Mouse (Mus musculus): ENCODE measurements around the gene Cap1. TPM values are rescaled to one million over a fixed set of nuclear protein-coding genes. Genes with fewer than 3 reads are reported as not detected.

The Cap1 gene
- total RNA-seq (2017): 114 and 153 TPM in 2 replicates

DNA sequence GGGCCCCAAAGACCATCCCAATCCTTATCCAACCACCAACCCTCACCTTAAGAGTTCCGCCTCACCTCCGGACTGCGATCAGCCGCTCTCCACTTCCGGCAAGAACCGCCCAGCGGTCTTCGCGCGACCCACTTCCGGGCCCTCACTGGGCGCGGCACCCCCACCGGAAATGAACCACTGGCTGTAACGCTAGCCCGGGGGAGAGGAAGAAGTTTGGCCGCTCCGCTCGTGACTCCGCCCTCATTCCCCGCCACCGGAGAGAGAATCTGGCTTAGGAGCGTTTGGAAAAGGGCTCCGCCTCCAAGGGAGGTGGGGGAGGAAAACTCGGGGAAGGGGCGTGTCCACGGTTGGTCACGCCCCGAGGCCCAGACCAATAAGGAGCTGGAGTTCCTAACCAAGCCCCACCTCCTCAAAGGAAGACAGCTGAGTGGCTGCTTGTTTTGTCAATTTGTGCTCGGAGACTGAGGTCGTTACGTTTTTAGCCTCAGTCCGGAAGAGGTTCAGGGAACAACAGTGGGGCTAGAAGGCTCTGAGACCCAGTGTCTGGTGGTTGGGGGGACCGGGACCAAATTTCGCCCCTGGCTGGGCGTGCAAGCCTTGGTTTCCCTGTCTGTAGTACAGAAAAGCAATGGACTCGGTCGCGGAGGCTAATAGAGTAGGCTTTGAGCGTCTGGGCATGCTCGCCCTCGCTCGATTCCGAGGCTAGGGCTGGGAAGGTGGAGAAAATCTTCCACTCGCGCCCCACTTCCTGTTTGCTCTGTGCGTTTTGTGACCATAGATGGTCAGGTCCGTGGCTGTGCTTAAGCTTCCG lies at the start of gene Cap1:
Gene Cap1, minus strand, starts transcription at position 289 of the 811 bp plus-strand sequence.
- peak; percentile 75 for ATAC-seq (replicated peaks; ENCODE audit: low read depth, poor library complexity, severe bottlenecking)

- ATAC-seq (replicated peaks; ENCODE audit: low read depth, poor library complexity, severe bottlenecking): no peak
Measured at GRCm38 (mm10) chr4:122933857-122934256, 48.0 kb upstream of the Cap1 start.

- ATAC-seq (replicated peaks; ENCODE audit: low read depth, poor library complexity, severe bottlenecking): no peak
Measured at GRCm38 (mm10) chr4:122933051-122933591, 47.3 kb upstream of the Cap1 start.

DNA sequence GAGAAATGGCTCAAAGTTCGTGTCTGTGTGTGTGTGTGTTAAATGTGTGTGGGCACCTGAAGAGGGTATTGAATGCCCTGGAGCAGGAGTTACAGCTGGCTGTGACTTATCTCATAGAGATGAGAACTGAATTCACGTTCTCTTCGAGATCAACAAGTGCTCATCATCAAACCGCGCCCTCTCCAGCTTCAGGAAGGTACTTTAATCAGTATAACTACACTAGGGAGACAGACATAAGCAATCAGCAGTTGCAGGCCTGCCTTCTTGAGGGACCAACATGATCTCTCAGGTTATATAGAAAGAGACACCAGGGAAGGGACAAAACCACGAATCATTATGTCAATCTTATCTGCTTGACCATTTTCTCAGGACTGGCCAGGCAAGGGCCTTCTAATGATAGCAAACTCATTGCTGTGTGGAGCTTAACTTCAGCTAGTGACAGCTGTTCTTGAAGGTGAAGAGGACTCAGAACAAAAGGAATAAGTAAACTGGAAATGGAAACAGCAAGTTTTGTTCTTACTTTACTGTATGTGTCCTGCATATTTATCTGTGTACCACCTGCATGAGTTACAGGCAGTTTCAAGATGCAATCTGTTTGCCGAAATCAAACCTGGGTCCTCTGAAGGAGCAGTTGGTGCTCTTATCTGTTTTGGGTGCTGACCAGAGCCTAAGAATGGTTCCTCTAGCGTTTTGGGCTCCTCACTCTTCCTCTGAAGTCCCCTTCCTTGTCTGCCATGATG lies 46.6 kb upstream of the Cap1 start:
- no peak for ATAC-seq (replicated peaks; ENCODE audit: low read depth, poor library complexity, severe bottlenecking)

DNA sequence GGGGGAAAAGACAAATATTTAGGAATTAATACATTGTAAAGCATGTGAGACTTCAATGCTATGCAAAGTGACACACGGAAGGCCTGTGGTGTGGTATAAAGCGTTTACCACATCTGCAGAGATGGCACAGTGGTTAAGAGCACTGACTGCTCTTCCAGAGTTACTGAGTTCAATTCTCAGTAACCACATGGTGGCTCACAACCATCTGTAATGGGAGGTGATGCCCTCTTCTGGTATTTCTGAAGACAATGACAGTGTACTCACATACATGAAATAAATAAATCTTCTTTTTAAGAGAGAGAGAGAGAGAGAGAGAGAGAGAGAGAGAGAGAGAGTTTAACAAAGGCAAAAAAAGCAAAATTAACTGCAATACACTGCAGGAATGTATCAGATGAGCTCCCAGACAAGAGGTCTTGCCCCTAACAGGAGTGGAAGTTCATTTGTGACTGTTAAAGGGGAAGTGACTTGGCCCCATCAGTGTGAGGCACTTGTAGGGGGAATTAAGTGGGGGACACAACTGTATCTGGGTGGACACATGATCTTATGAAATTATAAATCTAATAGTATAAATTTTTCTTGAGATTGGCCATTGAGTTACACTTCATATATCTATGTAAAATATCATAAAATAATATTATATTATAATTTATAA lies 45.2 kb upstream of the Cap1 start:
- peak; percentile 64; the same call in 1 of the 2 replicates for ATAC-seq (replicated peaks; ENCODE audit: low read depth, poor library complexity, severe bottlenecking)

- peak; percentile 75 for ATAC-seq (replicated peaks; ENCODE audit: low read depth, poor library complexity, severe bottlenecking)
Measured at GRCm38 (mm10) chr4:122923392-122924344, 37.8 kb upstream of the Cap1 start.

- ATAC-seq (replicated peaks; ENCODE audit: low read depth, poor library complexity, severe bottlenecking): peak; percentile 89
Measured at GRCm38 (mm10) chr4:122922841-122923240, 37.0 kb upstream of the Cap1 start.

DNA sequence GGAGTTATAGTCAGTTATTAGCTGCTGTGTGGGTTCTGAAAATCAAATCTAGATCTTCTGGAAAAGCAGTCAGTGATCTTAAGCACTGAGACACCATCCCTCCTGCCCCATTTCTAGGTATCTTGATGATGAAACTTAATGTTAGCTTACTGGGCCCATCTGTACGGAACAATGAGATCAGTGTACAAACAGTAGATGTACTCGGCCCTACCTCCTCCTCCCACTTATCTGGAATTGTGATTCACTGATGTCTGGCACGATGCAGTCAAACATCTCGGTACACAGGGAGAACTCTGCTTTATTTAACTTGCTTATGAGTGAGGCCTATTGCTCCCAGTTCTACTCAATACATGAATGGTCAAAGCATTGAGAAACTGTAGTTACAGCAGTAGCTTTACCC lies 30.1 kb upstream of the Cap1 start:
- no peak for ATAC-seq (replicated peaks; ENCODE audit: low read depth, poor library complexity, severe bottlenecking)

DNA sequence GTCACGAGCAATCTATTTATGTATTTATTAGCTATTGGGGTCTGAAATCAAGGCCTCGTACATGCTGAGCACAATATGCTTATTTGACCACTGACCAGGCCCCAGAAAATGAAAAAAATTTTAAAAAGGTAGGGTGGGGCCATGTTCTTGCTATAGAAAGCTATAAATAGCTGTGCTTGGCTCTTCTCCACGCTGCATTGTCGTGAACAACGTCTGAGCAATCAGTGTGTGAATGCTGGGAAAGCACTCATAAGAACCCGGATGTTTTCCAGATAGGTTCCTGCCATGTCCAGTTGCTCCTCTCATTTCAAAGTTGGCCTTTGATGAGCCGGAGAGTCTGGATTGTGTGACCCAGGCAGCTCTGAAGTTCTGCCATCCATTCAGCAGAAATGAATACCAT lies 28.3 kb upstream of the Cap1 start:
- ATAC-seq (replicated peaks; ENCODE audit: low read depth, poor library complexity, severe bottlenecking): no peak

- ATAC-seq (replicated peaks; ENCODE audit: low read depth, poor library complexity, severe bottlenecking): 0 out of 2 replicates have a peak, but pooled peaks have one; percentile 42
Measured at GRCm38 (mm10) chr4:122912613-122913012, 26.8 kb upstream of the Cap1 start.

GRCm38 (mm10) chr4:122910577-122910976 lies 24.7 kb upstream of the Cap1 start:
- ATAC-seq (replicated peaks; ENCODE audit: low read depth, poor library complexity, severe bottlenecking): peak; percentile 68

DNA sequence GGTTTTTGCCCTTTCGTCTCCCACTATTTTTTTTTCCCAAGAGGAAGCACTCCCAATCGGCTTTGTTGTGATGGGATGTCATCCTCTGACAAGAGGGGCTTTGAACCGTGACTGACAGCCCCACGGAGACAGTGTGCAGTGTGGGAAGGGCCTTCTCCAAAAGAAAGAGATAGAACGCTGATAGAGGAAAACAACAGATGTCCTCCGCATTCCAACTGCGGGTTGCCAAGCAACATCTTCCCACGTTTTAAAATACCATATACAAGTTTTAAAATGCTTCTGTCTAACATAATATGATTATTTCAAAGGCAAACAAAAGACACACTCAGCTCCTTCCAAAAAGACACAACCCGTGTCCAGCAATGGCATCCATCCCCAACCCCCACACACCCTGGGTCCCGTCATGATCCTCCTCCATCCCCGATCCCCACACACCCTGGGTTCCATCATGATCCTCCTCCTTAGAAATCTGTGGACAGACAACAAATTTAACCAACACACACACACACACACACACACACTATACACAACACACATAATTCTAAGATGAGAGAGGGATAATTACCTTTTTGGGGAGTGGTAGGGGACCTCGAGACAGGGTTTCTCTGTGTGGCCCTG lies 23.8 kb upstream of the Cap1 start:
- no peak for ATAC-seq (replicated peaks; ENCODE audit: low read depth, poor library complexity, severe bottlenecking)

- no peak for ATAC-seq (replicated peaks; ENCODE audit: low read depth, poor library complexity, severe bottlenecking)
Measured at GRCm38 (mm10) chr4:122905359-122905758, 19.5 kb upstream of the Cap1 start.

GRCm38 (mm10) chr4:122903709-122904108 lies 17.9 kb upstream of the Cap1 start:
- ATAC-seq (replicated peaks; ENCODE audit: low read depth, poor library complexity, severe bottlenecking): peak; percentile 81

- ATAC-seq (replicated peaks; ENCODE audit: low read depth, poor library complexity, severe bottlenecking): peak; percentile 42; the same call in 1 of the 2 replicates
Measured at GRCm38 (mm10) chr4:122902156-122902555, 16.3 kb upstream of the Cap1 start.

- ATAC-seq (replicated peaks; ENCODE audit: low read depth, poor library complexity, severe bottlenecking): peak; percentile 87
Measured at GRCm38 (mm10) chr4:122898313-122898712, 12.5 kb upstream of the Cap1 start.

GRCm38 (mm10) chr4:122897750-122898149 lies 11.9 kb upstream of the Cap1 start:
- ATAC-seq (replicated peaks; ENCODE audit: low read depth, poor library complexity, severe bottlenecking): no peak

DNA sequence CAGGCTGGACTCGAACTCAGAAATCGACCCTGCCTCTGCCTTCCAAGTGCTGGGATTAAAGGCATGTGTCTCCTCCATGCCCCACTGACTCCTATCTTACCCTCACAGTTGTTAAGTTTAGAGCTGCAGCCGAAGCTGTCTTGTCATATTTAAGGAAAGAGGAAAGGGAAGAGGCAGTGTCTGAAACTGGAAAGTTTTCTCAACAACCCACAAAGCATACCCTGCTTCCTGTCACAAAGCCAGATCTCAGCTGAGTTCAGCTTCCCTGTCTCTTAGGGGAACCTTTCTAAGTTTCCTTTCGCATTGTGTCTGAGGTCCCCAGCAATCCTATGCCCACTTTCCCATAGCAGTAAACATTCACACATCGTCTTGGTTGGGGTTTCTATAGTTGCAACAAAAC lies 6.3 kb upstream of the Cap1 start:
- peak; percentile 89 for ATAC-seq (replicated peaks; ENCODE audit: low read depth, poor library complexity, severe bottlenecking)

DNA sequence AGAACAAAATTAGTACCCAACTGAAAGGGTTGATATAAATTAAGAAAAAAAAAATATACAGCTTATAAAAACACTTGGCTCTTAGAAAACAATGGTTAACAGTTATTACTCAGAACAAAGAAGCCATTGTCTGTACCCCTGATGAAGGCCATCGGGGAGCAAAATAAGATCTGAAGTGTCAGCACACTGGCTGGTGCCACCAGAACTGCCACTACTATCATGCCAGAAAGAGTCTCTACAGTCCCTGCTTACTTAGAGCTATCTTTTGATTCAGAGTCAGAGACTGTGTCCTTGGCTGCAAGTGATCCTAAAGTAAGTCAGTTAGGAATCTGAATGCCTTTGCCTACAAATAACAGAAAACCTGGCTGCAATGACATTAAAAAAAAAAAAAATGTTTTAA lies 5.7 kb upstream of the Cap1 start:
- no peak for ATAC-seq (replicated peaks; ENCODE audit: low read depth, poor library complexity, severe bottlenecking)

Data from common myeloid progenitor, adult 5-6 weeks (primary cell).